Mouse (Mus musculus): ENCODE measurements at regions not wholly inside any gene's neighbourhood (a gene's known extent, or its start where the extent isn't known, plus 50 kb on each side); places are given as distances from the start of the nearest gene placed in this dataset.

- DNase-seq (ENCODE audit: low spot score): no peak
- Histone ChIP-seq H3K4me2 (replicated peaks; ENCODE audit: low read depth, low read length) (no peak overlapping the region), H3K4me3 (ENCODE audit: low read depth, low read length) (no peak overlapping the region), H3K9me3 (ENCODE audit: low read length) (no peaks in the 10 kb centered on the region), H3K27ac (ENCODE audit: low read length) (no peak overlapping the region), H3K4me1 (ENCODE audit: insufficient read depth, low read depth, low read length) (no peaks in the 10 kb centered on the region), H3K27me3 (replicated peaks; ENCODE audit: insufficient read depth, low read length) (no peaks in the 10 kb centered on the region), H3K9ac (replicated peaks; ENCODE audit: low read depth) (no peak overlapping the region), H3K36me3 (ENCODE audit: insufficient read depth, low read length) (no peaks in the 10 kb centered on the region)
- TF ChIP-seq EP300 (IDR thresholded peaks at IDR 0.05): no peak
- no peak for TF ChIP-seq CTCF (IDR thresholded peaks at IDR 0.05)
- 79% methylated on average over 7 of the region's 7 CpGs for WGBS
- no peak for ATAC-seq
Observed at GRCm38 (mm10) chr17:35758769-35759168, 54.3 kb upstream of the Ddr1 start.

- WGBS: 58% methylated on average over 6 of the region's 6 CpGs
- TF ChIP-seq EP300 (IDR thresholded peaks at IDR 0.05) (no peak), CTCF (IDR thresholded peaks at IDR 0.05) (no peak)
- H3K4me2 ChIP-seq (replicated peaks; ENCODE audit: low read depth, low read length): no peak overlapping the region
- H3K9me3 ChIP-seq (ENCODE audit: low read length): no peaks in the 10 kb centered on the region
- no peak for ATAC-seq
- no peak for DNase-seq (ENCODE audit: low spot score)
- no peaks in the 10 kb centered on the region for H3K4me1 ChIP-seq (ENCODE audit: insufficient read depth, low read depth, low read length)
- H3K27me3 ChIP-seq (replicated peaks; ENCODE audit: insufficient read depth, low read length): no peaks in the 10 kb centered on the region
- H3K9ac ChIP-seq (replicated peaks; ENCODE audit: low read depth): no peak overlapping the region
- no peak overlapping the region for H3K4me3 ChIP-seq (ENCODE audit: low read depth, low read length)
- no peak overlapping the region for H3K27ac ChIP-seq (ENCODE audit: low read length)
- no peaks in the 10 kb centered on the region for H3K36me3 ChIP-seq (ENCODE audit: insufficient read depth, low read length)
Observed at GRCm38 (mm10) chr17:35759740-35760139, 55.3 kb upstream of the Ddr1 start.

GRCm38 (mm10) chr17:35762614-35763013 is 58.2 kb upstream of the Ddr1 start:
- WGBS: 85% methylated on average over 9 of the region's 9 CpGs
- no peaks in the 10 kb centered on the region for H3K27me3 ChIP-seq (replicated peaks; ENCODE audit: insufficient read depth, low read length)
- H3K36me3 ChIP-seq (ENCODE audit: insufficient read depth, low read length): no peaks in the 10 kb centered on the region
- H3K4me1 ChIP-seq (ENCODE audit: insufficient read depth, low read depth, low read length): no peaks in the 10 kb centered on the region
- no peak overlapping the region for H3K4me3 ChIP-seq (ENCODE audit: low read depth, low read length)
- DNase-seq (ENCODE audit: low spot score) (peak; percentile 13), ATAC-seq (no peak)
- H3K9me3 ChIP-seq (ENCODE audit: low read length): no peaks in the 10 kb centered on the region
- H3K9ac ChIP-seq (replicated peaks; ENCODE audit: low read depth): no peak overlapping the region
- TF ChIP-seq EP300 (IDR thresholded peaks at IDR 0.05) (no peak), CTCF (IDR thresholded peaks at IDR 0.05) (no peak)
- H3K27ac ChIP-seq (ENCODE audit: low read length): no peak overlapping the region
- H3K4me2 ChIP-seq (replicated peaks; ENCODE audit: low read depth, low read length): no peak overlapping the region

GRCm38 (mm10) chr17:35763101-35763500 is 58.4 kb upstream of the Ier3 start:
- no peaks in the 10 kb centered on the region for H3K9me3 ChIP-seq (ENCODE audit: low read length)
- no peaks in the 10 kb centered on the region for H3K27me3 ChIP-seq (replicated peaks; ENCODE audit: insufficient read depth, low read length)
- DNase-seq (ENCODE audit: low spot score) (no peak), ATAC-seq (no peak)
- WGBS: 76% methylated on average over 5 of the region's 5 CpGs
- H3K9ac ChIP-seq (replicated peaks; ENCODE audit: low read depth): no peak overlapping the region
- H3K27ac ChIP-seq (ENCODE audit: low read length): no peak overlapping the region
- H3K36me3 ChIP-seq (ENCODE audit: insufficient read depth, low read length): no peaks in the 10 kb centered on the region
- TF ChIP-seq EP300 (IDR thresholded peaks at IDR 0.05): no peak
- TF ChIP-seq CTCF (IDR thresholded peaks at IDR 0.05): no peak
- no peak overlapping the region for H3K4me2 ChIP-seq (replicated peaks; ENCODE audit: low read depth, low read length)
- no peaks in the 10 kb centered on the region for H3K4me1 ChIP-seq (ENCODE audit: insufficient read depth, low read depth, low read length)
- no peak overlapping the region for H3K4me3 ChIP-seq (ENCODE audit: low read depth, low read length)

GRCm38 (mm10) chr17:35763866-35764265 is 57.6 kb upstream of the Ier3 start:
- ATAC-seq: peak; percentile 63
- TF ChIP-seq EP300 (IDR thresholded peaks at IDR 0.05) (no peak), CTCF (IDR thresholded peaks at IDR 0.05) (peak; percentile 73)

GRCm38 (mm10) chr17:35766406-35766805 is 55.1 kb upstream of the Ier3 start:
- ATAC-seq (no peak), DNase-seq (ENCODE audit: low spot score) (peak; percentile 29)
- H3K9ac ChIP-seq (replicated peaks; ENCODE audit: low read depth): no peak overlapping the region
- no peak overlapping the region for H3K27ac ChIP-seq (ENCODE audit: low read length)
- H3K36me3 ChIP-seq (ENCODE audit: insufficient read depth, low read length): no peaks in the 10 kb centered on the region
- 64% methylated on average over 9 of the region's 9 CpGs for WGBS
- TF ChIP-seq CTCF (IDR thresholded peaks at IDR 0.05): no peak
- no peak for TF ChIP-seq EP300 (IDR thresholded peaks at IDR 0.05)
- no peak overlapping the region for H3K4me3 ChIP-seq (ENCODE audit: low read depth, low read length)
- no peaks in the 10 kb centered on the region for H3K27me3 ChIP-seq (replicated peaks; ENCODE audit: insufficient read depth, low read length)
- H3K4me2 ChIP-seq (replicated peaks; ENCODE audit: low read depth, low read length): no peak overlapping the region
- H3K9me3 ChIP-seq (ENCODE audit: low read length): no peaks in the 10 kb centered on the region
- no peaks in the 10 kb centered on the region for H3K4me1 ChIP-seq (ENCODE audit: insufficient read depth, low read depth, low read length)

More at GRCm38 (mm10) chr17:35763866-35764265, 57.6 kb upstream of the Ier3 start:
- Histone ChIP-seq H3K27ac (ENCODE audit: low read length) (no peak overlapping the region), H3K36me3 (ENCODE audit: insufficient read depth, low read length) (no peaks in the 10 kb centered on the region), H3K4me1 (ENCODE audit: insufficient read depth, low read depth, low read length) (no peaks in the 10 kb centered on the region), H3K9ac (replicated peaks; ENCODE audit: low read depth) (no peak overlapping the region), H3K9me3 (ENCODE audit: low read length) (no peaks in the 10 kb centered on the region), H3K4me2 (replicated peaks; ENCODE audit: low read depth, low read length) (no peak overlapping the region), H3K4me3 (ENCODE audit: low read depth, low read length) (no peak overlapping the region), H3K27me3 (replicated peaks; ENCODE audit: insufficient read depth, low read length) (no peaks in the 10 kb centered on the region)
- 32% methylated on average over 6 of the region's 6 CpGs for WGBS
- peak; percentile 71 for DNase-seq (ENCODE audit: low spot score)
